Mouse (Mus musculus) midbrain, embryonic 15.5 days (tissue): ENCODE measurements around the gene Ern1. TPM values are rescaled to one million over a fixed set of nuclear protein-coding genes. Genes with fewer than 3 reads are reported as not detected.
"Not testable (repeated sequence)": the region's sequence is repeated elsewhere in the genome, so short reads cannot be mapped to it uniquely, and the experiment has no call there.

Experiments
- ATAC-seq: fragments of 200-750 bp; cut with Nextera tagmentation; replicated peaks from 2 replicates; pipeline ENCODE4 v1.8.0; 2017; ENCODE audit warnings: moderate TSS enrichment
- H3K27ac ChIP-seq: fragments of 300-500 bp; sonication (generic); 2 replicates; pipeline ENCODE4 v1.5.1; 2015; ENCODE audit warnings: mild to moderate bottlenecking, inconsistent platforms
- H3K27me3 ChIP-seq: fragments of 300-500 bp; sonication (generic); replicated peaks from 2 replicates; pipeline ENCODE4 v1.6.1; 2015; ENCODE audit warnings: inconsistent platforms
- H3K36me3 ChIP-seq: fragments of 300-500 bp; sonication (generic); replicated peaks from 2 replicates; pipeline ENCODE4 v1.6.1; 2015; ENCODE audit warnings: inconsistent platforms
- H3K4me1 ChIP-seq: fragments of 300-500 bp; sonication (generic); 2 replicates; pipeline ENCODE4 v1.6.1; 2015; ENCODE audit warnings: inconsistent platforms
- H3K4me2 ChIP-seq: fragments of 300-500 bp; sonication (generic); 2 replicates; pipeline ENCODE4 v1.6.1; 2015; ENCODE audit warnings: inconsistent platforms, mild to moderate bottlenecking, moderate library complexity
- H3K4me3 ChIP-seq: fragments of 300-500 bp; sonication (generic); 2 replicates; pipeline ENCODE4 v1.5.1; 2015; ENCODE audit warnings: mild to moderate bottlenecking, inconsistent platforms
- H3K9ac ChIP-seq: fragments of 300-500 bp; sonication (generic); 2 replicates; pipeline ENCODE4 v1.6.1; 2015; ENCODE audit warnings: mild to moderate bottlenecking, inconsistent platforms
- H3K9me3 ChIP-seq: fragments of 300-500 bp; sonication (generic); 2 replicates; pipeline ENCODE4 v1.6.1; 2016; ENCODE audit warnings: inconsistent platforms
- WGBS: fragments of 180-500 bp; shearing (Covaris S2); methylation state at CpG from one replicate; pipeline ENCODE4 v1.1.7; 2015; ENCODE audit warnings: mixed read lengths; 5-methylcytosine and 5-hydroxymethylcytosine counted together
- polyA plus RNA-seq: library from polyadenylated mRNA; unstranded; fragments of >200 nt; fragmentation: Nextera tagmentation; extraction: Ambion mirVana; gene quantifications from 2 replicates; pipeline ENCODE4 v1.2.1, GENCODE M21; 2015

Ern1 gene
- polyA plus RNA-seq, 1 experiment from 2014 or later: 7.6 TPM

DNA sequence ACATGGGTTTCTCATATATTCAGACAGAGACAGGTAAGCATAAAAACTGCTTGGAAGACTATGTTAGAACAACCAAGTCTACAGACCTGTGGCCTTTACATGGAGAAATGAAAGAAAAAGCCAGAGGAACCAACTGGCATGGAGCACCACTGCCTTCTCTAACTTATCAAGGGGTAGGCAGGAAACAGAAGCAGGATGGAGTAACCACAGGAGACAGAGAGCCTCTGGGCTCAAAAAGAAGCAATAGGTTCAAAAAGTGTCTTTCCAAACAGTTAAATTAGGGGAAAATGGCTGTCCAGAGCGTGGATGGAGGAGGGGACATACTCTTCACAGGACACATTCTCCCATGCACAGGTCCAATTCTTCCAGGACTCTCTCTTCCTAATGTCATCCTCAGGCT, 16.0 kb downstream of the Ern1 start:
- ATAC-seq: no peak
- H3K9me3 ChIP-seq: no peaks in the 10 kb centered on the region
- no peak overlapping the region for H3K9ac ChIP-seq
- H3K27ac ChIP-seq: no peak overlapping the region
- 89% methylated on average over 1 of the region's 1 CpGs for WGBS
- no peak overlapping the region for H3K4me2 ChIP-seq
- H3K27me3 ChIP-seq: no peaks in the 10 kb centered on the region
- no peak overlapping the region for H3K4me3 ChIP-seq
- no peaks in the 10 kb centered on the region for H3K4me1 ChIP-seq
- no peaks in the 10 kb centered on the region for H3K36me3 ChIP-seq

DNA sequence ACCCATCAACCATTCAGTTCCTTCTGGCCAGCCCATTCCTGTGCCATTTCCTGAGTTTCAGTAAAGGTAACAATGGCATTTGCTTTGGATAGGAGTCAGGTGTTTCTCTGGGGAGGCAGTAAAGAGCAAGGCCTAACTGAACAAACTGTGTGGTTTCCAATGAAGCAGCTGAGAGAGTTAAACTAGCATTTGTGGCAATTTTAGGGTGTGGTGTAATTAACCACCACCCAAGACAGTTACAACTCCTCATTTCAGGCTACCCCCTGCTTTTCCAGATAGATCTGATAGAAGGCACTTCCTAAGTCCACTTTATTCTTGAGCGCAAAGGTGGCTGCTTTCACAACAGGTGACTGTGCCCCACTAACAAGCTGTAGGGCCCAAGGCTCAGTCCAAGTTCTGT, 19.1 kb downstream of the Ern1 start:
- ATAC-seq: no peak
- WGBS: 92% methylated on average over 1 of the region's 1 CpGs
- no peak overlapping the region for H3K27ac ChIP-seq
- no peaks in the 10 kb centered on the region for H3K36me3 ChIP-seq
- H3K9ac ChIP-seq: no peak overlapping the region
- no peak overlapping the region for H3K4me3 ChIP-seq
- H3K9me3 ChIP-seq: no peaks in the 10 kb centered on the region
- H3K4me1 ChIP-seq: no peaks in the 10 kb centered on the region; the same call in 1 of the 2 replicates
- no peaks in the 10 kb centered on the region for H3K27me3 ChIP-seq
- no peak overlapping the region for H3K4me2 ChIP-seq

DNA sequence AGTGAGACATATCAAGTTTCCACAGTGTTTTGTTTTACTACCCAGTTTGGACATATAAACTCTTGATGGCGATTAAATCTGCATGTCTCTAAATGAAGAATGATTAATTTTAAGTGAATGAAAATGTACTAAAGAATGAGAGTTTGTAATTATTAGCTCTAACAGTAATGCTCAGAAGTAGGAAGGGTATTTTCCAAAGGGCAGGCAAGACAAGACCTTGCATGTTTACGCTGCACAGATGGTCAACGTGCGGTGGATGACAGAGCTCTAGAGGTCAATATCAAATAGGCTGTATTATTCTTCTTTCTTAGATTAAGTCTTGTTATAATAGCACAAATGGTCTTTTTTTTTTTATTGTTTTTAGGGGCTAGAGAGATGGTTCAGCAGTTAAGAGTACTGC, 21.7 kb downstream of the Ern1 start:
- WGBS: 94% methylated on average over 4 of the region's 4 CpGs
- no peak overlapping the region for H3K9ac ChIP-seq

DNA sequence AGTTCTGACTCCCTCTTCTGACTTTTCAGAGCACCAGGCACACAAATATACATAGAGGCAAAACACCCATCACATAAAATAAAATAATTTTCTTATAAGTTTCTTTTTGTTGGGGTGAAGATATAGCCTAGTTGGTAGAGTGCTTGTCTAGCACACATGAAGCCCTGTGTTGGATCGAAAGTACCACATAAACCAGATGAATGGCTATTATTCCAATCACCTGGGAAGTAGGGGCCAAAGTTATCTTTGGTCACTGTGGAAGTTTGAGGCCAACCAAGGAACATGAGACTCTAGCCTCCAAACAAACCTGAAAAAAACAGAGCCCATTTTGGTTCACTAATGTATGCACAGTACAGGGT, 22.1 kb downstream of the Ern1 start:
- Histone ChIP-seq H3K27ac (no peak overlapping the region), H3K4me1 (peaks cover 3% of the 10 kb centered on the region), H3K9ac (no peak overlapping the region), H3K27me3 (no peaks in the 10 kb centered on the region), H3K36me3 (no peaks in the 10 kb centered on the region), H3K4me3 (no peak overlapping the region), H3K4me2 (no peak overlapping the region), H3K9me3 (no peaks in the 10 kb centered on the region)
- ATAC-seq: no peak
- 93% methylated on average over 1 of the region's 1 CpGs for WGBS

More for the DNA sequence above, 21.7 kb downstream of the Ern1 start:
- ATAC-seq: no peak
- Histone ChIP-seq H3K36me3 (no peaks in the 10 kb centered on the region), H3K9me3 (no peaks in the 10 kb centered on the region), H3K27me3 (no peaks in the 10 kb centered on the region), H3K4me2 (no peak overlapping the region), H3K4me3 (no peak overlapping the region), H3K4me1 (peaks cover 3% of the 10 kb centered on the region), H3K27ac (no peak overlapping the region)

DNA sequence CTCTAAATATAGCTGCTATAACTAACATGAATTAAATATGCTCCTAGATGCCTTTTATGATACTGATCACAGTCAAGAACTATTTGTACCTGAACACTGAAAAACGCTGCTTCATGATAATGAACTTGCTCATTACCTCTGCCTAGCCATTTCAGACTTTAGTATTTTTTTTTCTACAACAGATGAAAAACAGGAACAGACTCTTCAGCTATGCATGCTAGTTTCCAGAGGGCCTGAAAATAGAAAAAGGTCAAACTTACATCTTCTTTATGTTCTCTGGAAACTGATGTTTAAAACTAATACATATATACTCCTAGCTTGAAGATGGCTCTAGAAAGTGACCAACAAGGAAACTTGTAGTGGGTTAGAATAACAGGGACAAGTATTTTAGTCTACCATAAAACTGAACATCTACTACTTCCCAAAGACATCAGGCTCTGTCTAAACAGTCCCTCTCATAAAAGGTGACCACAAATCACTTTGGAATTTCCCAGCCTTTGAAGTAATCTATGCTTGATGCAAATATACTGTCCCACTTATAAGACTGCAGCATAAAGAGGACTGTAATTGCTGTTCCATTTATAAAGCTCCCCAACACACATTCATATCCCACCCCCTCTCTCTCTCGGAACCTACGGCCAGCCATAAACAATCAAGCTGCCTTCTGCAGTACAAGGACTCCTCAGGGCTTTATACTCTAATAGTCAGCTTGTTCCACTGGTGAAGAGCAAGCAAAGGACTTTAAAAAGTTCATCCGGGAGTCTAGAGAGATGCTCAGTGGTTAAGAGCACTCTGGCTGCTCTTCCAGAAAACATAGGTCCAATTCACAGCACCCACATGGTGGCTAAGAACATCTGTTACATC, 22.7 kb downstream of the Ern1 start:
- H3K27ac ChIP-seq: no peak overlapping the region
- H3K4me3 ChIP-seq: no peak overlapping the region
- H3K4me1 ChIP-seq: peaks cover 3% of the 10 kb centered on the region
- H3K9ac ChIP-seq: no peak overlapping the region
- H3K36me3 ChIP-seq: no peaks in the 10 kb centered on the region
- H3K27me3 ChIP-seq: no peaks in the 10 kb centered on the region
- ATAC-seq: no peak
- H3K9me3 ChIP-seq: no peaks in the 10 kb centered on the region
- 87% methylated on average over 4 of the region's 4 CpGs for WGBS
- no peak overlapping the region for H3K4me2 ChIP-seq

DNA sequence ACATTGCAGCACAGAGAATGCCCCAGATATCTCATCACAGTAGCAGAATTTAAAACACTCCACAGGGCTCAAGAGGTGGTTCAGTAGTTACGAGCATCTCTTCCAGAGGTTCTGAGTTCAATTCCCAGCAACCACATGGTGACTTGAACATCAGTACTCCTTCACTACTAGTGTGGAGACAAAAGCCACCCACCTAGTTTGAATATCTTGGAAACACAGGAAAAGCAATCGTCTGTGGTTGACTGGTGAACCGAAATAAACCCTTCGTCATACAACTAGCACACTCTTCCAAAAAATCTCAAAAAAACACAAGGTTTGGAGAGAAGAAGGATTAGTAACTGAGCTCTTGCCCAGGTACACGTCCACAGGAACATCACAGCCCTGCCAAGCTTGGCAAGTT, 23.8 kb downstream of the Ern1 start:
- Histone ChIP-seq H3K4me1 (peaks cover 3% of the 10 kb centered on the region), H3K27me3 (no peaks in the 10 kb centered on the region), H3K4me2 (no peak overlapping the region), H3K36me3 (no peaks in the 10 kb centered on the region), H3K27ac (no peak overlapping the region), H3K9ac (no peak overlapping the region), H3K9me3 (no peaks in the 10 kb centered on the region), H3K4me3 (no peak overlapping the region)
- ATAC-seq: no peak
- WGBS: 59% methylated on average over 5 of the region's 5 CpGs

DNA sequence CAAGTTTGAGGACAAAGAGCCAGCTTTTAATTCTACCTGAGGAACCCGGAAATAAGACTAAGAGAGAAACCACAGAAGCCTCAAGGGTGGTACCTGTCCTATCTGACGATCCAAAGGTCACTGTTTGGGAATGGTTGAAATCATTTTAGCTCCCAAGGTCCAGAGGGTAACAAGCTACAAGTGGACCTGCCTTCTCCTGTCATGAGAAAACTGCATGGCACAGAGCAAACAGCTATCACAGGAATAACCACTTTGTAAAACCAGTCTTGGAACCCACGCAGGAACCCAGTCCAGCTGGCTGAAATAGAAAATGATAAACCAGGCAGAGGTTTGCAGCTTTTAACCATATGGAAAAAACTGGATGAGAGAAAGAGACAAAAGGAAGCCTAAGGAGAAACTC, 25.3 kb downstream of the Ern1 start:
- Histone ChIP-seq H3K4me2 (no peak overlapping the region), H3K9ac (no peak overlapping the region), H3K4me3 (no peak overlapping the region), H3K27ac (0 out of 2 replicates have a peak overlapping the region, but pooled peaks have one; percentile 6), H3K27me3 (no peaks in the 10 kb centered on the region), H3K9me3 (no peaks in the 10 kb centered on the region), H3K36me3 (no peaks in the 10 kb centered on the region), H3K4me1 (peaks cover 3% of the 10 kb centered on the region)
- ATAC-seq: no peak
- WGBS: 88% methylated on average over 3 of the region's 3 CpGs

DNA sequence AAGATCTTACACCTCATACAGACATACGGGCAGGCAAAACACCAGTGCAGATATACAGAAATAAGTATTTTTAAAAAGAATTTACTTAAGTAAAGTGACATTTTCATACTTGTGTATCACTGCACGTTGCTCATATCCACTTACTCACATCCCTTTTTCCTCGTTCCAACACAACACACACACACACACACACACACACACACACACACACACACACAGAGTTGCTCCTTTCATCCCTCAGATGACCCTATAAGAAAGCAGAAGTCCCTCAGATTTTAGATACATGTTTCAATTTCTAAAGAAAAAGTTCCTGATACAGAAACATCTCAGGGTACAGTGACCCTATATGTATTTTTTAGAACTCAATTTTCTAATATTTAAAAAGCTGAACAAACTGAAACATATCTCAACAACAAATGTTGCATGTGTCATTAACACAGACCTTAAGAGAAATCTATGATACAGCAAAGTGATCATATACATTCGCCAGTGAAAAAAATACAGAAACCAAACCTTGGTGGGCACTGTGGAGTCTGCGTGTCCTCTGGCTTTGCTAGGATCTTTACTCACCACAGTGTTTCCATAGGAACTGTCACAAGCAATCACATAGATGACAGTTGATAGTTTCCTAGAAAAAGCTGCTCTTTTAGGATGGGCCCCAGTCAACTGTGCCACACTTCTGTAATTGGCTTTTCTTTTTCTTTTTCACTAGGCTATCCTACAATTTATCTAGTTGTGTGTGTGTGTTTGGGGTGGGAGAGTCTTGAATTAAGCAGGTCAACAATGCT, 26.3 kb downstream of the Ern1 start:
- 81% methylated on average over 5 of the region's 5 CpGs for WGBS
- no peaks in the 10 kb centered on the region for H3K27me3 ChIP-seq
- H3K9me3 ChIP-seq: no peaks in the 10 kb centered on the region; the same call in 1 of the 2 replicates
- H3K9ac ChIP-seq: no peak overlapping the region
- ATAC-seq: no peak
- no peak overlapping the region for H3K4me3 ChIP-seq
- H3K36me3 ChIP-seq: no peaks in the 10 kb centered on the region
- H3K4me1 ChIP-seq: peaks cover 3% of the 10 kb centered on the region
- H3K4me2 ChIP-seq: no peak overlapping the region
- no peak overlapping the region for H3K27ac ChIP-seq

DNA sequence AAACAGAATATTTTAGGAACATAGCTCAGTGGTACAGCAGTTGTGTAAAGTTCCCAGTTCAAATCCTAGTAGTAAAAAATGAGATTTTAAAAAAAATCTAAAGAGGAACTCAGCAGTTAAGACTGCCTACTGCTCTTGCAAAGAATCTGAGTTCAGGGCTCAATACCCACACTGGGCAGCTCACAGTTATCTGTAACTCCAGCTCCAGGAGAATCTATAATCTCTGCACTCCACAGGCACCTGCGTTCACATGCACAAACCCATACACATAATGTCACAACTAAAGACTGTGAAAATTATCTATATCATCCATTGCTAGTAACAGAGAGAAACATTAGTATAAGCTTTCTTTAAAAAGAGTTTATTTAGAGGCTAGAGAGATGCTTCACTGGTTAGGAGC, 27.0 kb downstream of the Ern1 start:
- no peak overlapping the region for H3K4me3 ChIP-seq
- no peaks in the 10 kb centered on the region for H3K27me3 ChIP-seq

DNA sequence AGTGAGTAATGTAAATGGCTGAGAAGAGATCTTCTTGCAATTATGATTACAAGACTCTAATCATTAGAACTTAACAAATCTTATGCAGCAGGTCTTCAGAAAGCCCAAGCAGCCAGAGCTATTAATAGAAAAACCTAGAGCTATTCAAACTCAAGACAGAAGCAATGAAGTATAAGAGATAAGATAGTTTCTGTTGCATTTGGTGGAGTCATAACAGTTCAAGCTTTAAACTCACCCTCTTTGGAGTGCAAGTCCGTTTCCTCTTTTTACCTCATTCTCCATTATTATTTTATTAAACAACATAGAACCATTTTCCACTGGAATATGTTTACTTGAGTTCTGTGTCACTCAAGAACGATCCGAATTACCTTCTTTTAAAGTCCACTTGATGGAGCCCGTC, 29.1 kb downstream of the Ern1 start:
- peaks cover 3% of the 10 kb centered on the region for H3K4me1 ChIP-seq
- H3K4me3 ChIP-seq: no peak overlapping the region
- no peak overlapping the region for H3K27ac ChIP-seq
- no peaks in the 10 kb centered on the region; the same call in 1 of the 2 replicates for H3K9me3 ChIP-seq
- H3K27me3 ChIP-seq: no peaks in the 10 kb centered on the region
- 94% methylated on average over 4 of the region's 4 CpGs for WGBS
- ATAC-seq: no peak
- no peaks in the 10 kb centered on the region for H3K36me3 ChIP-seq
- no peak overlapping the region for H3K4me2 ChIP-seq
- H3K9ac ChIP-seq: no peak overlapping the region

More for the DNA sequence above, 27.0 kb downstream of the Ern1 start:
- Histone ChIP-seq H3K27ac (no peak overlapping the region), H3K9ac (no peak overlapping the region), H3K36me3 (no peaks in the 10 kb centered on the region), H3K4me2 (no peak overlapping the region), H3K9me3 (no peaks in the 10 kb centered on the region; the same call in 1 of the 2 replicates), H3K4me1 (peaks cover 3% of the 10 kb centered on the region)
- no peak for ATAC-seq
- WGBS: 98% methylated on average over 1 of the region's 1 CpGs

DNA sequence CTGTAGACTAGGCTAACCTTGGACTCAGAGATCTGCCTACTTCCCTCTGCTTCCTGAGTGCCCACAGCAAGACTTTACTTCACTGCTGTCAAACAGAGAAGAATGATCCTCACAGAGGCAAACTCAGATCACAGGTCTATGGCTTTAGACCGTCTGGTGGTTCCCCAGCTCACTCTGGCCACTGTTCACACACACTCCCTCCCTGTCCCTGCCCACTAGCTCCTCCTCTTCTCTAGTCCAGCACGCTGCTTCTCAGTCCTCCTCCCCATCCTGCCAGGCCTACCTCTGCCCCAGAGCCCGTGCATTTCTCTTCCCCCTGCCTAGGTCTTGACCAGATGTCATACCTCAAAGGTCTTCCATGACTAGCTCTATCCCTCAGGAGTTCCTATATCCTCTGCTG, 44.0 kb downstream of the Ern1 start:
- no peaks in the 10 kb centered on the region for H3K4me1 ChIP-seq
- ATAC-seq: no peak
- H3K27me3 ChIP-seq: no peaks in the 10 kb centered on the region
- H3K9me3 ChIP-seq: no peaks in the 10 kb centered on the region
- no peak overlapping the region for H3K27ac ChIP-seq
- no peaks in the 10 kb centered on the region for H3K36me3 ChIP-seq
- H3K4me3 ChIP-seq: no peak overlapping the region
- no peak overlapping the region for H3K9ac ChIP-seq
- no peak overlapping the region for H3K4me2 ChIP-seq
- WGBS: 63% methylated on average over 3 of the region's 3 CpGs

DNA sequence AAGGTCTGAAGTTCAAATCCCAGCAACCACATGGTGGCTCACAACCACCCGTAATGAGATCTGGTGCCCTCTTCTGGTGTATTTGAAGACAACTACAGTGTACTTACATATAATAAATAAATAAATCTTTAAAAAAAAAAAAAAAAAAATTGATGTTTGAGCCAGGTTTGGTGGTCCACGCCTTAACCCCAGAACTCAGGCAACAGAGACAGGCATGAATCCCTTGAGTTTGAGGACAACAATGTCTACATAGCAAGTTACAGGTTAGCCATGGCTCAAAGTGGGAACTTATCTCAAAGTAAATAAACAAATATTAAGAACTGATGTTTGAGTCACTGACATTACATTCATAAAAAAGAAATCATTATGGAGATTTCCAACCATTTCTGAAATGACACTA, 45.1 kb downstream of the Ern1 start:
- not testable (repeated sequence) for H3K4me2 ChIP-seq, H3K9me3 ChIP-seq, H3K27ac ChIP-seq, H3K4me1 ChIP-seq, ATAC-seq, H3K27me3 ChIP-seq, H3K4me3 ChIP-seq, H3K9ac ChIP-seq, H3K36me3 ChIP-seq
- 93% methylated on average over 2 of the region's 2 CpGs for WGBS
